Mouse (Mus musculus) layer of hippocampus, postnatal 10 days (tissue): ENCODE data around the gene Yjefn3. TPM values are rescaled to one million over a fixed set of nuclear protein-coding genes. Genes with fewer than 3 reads are reported as not detected.

Source experiments
- DNase-seq, 2 experiments: peaks; one replicate each; pipeline ENCODE4 v3.0.0; 2021; ENCODE audit warnings: low spot score in 2 of 2
- total RNA-seq, 2 experiments: library from RNA; stranded (reverse); gene quantifications; 2 replicates each; pipeline ENCODE4 v1.2.3; 2021

Yjefn3 gene
- total RNA-seq, 2 experiments from 2014 or later, result 11.8 to 14.1 TPM

GRCm38 (mm10) chr8:69911917-69912316 lies 9.4 kb upstream of the Yjefn3 start:
- no peak for DNase-seq

DNA sequence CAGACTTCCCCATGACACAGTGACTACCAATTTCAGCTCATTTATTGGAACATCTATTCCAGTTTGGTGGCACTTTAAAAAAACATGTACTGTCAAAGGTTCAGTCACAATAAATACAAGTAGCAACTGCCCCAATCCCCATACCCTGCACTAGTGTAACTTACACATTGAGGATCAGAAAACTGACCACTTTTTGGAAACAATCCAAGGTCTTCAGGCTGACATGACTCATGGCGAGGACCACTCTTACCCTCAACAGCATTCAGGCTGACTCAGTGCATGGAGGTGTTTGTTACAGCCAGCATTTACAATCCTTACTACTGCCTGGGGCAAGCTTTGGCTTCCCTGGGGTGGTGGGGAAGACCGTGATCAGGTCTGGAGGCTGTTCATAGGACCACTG lies 4.6 kb upstream of the Yjefn3 start:
- no peak for DNase-seq

- no peak for DNase-seq
These were observed 3.7 kb upstream of the Yjefn3 start for GRCm38 (mm10) chr8:69906260-69906659.

GRCm38 (mm10) chr8:69904096-69904495 lies 1.6 kb upstream of the Yjefn3 start:
- DNase-seq, result no peak

DNA sequence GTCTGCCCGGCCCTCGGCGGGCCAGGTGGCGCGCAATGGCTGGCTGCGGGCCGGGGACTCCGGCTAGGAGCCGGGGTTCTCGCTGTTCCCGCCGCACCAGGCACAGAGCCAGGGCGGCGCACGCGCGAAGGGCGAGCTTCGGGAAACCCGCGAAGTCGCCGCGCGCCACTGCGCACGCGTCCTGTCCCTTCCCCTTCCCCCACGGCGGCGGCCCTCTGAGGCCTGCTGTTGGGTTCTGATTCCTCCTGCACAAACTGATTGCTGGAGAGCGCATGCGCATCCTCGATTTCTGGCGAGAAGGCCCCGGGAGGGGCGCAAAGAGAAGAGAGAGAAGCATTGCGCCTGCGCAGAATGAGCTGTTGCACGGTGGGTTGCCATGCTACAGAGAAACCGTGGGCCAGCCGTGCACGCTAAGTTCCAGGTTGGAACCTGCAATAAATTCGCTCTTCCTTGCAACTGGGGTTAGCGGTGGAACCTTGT lies 591 bp upstream of the Yjefn3 start:
- peak; percentile 99 for DNase-seq

DNA sequence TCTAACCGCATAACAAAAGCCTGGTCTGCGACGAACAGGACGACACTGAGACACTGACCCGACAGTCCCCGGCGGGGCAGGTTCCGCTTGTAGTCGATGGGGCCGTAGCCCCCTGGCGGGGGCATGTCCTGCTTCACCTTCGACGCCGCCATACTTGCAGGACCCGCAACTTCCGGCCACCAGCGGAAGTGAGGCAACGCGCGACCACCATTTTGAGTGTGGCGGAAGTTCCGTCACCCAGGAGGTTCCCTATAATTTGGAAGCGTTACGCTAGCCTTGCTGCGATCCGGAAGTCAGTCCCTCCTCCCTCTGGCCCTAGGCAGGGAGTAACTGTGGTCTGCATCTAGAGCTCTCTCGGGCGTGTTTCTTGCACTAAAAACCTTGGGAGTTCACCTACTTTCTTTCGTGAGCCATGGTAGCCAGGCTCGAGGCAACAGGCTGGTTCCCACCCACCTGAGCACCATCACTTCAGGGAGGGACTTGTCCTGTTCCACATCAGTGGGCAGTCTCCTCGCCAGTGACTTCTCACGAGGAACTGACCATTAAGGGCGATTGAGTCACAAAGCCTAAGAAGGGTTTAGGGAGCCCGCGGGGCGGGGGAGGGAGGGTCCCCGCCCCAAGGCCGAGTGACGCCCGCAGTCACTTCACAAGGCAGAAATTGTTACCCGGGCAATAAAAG lies 889 bp downstream of the Yjefn3 start:
- DNase-seq, result peak; percentile 97

GRCm38 (mm10) chr8:69900895-69901451 lies 1.5 kb downstream of the Yjefn3 start:
- DNase-seq, result no peak

DNA sequence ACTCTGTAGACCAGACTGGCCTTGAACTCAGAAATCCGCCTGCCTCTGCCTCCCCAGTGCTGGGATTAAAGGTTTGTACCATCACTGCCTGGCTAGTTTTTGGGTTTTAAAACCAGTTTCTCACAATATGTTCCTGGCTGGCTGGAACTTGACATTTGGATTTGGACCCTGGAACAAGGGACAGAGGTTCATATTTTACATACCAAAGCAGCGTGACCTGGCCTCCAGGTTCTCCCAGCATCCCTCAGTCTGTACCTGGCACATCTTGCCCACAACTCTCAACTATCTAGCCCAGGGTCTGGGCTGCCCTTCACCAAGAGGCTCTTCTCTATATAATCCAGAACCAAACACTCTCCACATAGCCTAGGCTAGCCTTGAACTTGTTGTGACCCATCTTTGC lies 2.6 kb downstream of the Yjefn3 start:
- DNase-seq, result no peak

DNA sequence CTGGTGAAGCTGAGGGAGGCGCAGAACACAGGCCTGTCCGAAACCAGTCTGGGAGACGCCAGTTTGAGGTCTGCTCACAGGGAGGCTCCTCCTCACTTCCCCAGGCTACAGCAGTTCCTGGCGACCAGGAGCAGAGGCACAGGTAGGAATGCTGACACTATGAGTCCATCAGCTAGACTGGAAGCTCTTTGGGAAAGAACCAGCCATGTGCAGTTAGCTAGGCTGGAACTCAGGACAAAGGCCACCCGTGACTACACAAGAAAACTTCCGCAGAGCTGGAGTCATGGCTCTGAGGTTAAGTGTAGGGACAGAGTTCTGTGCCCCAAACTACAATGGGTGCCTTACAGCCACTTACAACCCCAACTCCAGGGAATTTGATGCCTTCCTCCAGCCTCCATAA lies 4.7 kb downstream of the Yjefn3 start:
- DNase-seq, result no peak

GRCm38 (mm10) chr8:69895772-69896451 lies 6.6 kb downstream of the Yjefn3 start:
- no peak for DNase-seq

GRCm38 (mm10) chr8:69894836-69895332 lies 7.6 kb downstream of the Yjefn3 start:
- no peak for DNase-seq

GRCm38 (mm10) chr8:69893863-69894262 lies 8.6 kb downstream of the Yjefn3 start:
- DNase-seq, result peak; percentile 69 to 70

GRCm38 (mm10) chr8:69890813-69891241 lies 11.7 kb downstream of the Yjefn3 start:
- peak; percentile 73 to 79 for DNase-seq

DNA sequence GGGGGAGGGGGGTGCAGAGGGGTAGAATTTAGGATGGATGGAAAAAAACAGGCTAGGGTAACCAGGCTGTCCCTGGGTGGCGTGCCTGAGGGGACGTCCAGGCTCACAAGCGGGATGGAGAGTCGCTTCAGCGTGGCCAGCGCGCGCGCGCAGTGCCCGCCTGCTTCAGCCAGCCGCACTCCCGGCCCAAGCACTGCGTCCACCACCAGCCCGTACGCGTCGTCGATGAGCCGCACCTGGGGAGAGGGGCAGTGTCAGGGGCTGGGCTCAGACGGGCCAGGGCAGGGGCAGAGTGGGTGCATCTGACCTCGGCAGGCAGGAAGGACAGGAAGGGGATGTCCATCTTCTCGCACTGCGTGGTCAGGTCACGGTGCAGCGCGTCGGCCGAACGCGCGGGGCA lies 13.6 kb downstream of the Yjefn3 start:
- DNase-seq, result no peak

- DNase-seq, result no peak
These were observed 14.2 kb downstream of the Yjefn3 start for GRCm38 (mm10) chr8:69888244-69888866.

DNA sequence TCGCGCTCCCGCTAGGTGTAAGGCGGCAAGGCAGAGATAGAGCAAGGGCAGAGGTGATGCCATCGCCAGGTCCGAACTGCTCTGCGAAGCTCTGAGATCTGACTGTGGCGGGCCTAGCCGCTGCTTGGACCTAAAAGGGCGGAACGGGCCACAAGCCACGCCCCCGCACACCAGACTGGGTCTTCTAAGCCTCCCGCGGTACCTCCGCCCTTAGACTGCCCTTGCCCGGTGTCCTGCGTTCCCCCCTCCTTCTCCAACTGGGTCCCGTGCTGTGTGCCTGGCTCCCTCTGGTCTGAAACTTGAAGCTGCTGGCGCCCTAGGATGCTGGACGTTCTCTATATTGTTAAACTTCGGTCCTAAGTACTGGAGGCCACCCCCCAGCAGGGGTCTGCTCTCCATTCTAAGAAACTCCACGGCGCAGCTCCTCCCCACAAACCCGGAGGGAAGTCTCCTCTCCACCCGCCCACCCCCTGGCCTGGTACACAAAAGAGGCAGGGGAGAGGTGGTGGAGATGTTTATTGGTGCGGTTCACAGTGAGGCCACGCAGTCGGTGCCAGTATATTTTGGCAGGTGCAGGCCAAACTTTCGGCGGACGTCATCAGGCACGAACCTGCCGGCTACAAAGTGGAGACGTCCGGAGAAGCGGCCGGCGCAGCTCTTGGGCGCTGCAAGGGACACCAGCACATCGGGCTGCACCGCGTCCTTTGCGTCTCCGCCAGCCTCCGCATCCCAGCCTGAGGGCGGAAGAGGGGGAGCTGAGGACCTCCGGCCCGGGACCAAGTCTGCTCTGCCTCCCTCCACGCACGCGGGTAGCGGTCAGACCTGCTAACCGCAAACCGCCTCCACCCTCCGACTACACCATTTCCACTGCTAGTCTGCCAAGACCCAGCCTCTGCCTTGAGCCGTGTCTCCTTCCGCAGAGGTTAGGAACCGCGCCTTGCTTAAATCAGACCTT lies 14.9 kb downstream of the Yjefn3 start, which contains the start of gene Cilp2:
Gene Cilp2 (minus strand): TSS at position 399 of the 955 bp plus-strand sequence.
- DNase-seq, result no peak

- no peak for DNase-seq
These were observed 18.4 kb downstream of the Yjefn3 start for GRCm38 (mm10) chr8:69884141-69884540.

DNA sequence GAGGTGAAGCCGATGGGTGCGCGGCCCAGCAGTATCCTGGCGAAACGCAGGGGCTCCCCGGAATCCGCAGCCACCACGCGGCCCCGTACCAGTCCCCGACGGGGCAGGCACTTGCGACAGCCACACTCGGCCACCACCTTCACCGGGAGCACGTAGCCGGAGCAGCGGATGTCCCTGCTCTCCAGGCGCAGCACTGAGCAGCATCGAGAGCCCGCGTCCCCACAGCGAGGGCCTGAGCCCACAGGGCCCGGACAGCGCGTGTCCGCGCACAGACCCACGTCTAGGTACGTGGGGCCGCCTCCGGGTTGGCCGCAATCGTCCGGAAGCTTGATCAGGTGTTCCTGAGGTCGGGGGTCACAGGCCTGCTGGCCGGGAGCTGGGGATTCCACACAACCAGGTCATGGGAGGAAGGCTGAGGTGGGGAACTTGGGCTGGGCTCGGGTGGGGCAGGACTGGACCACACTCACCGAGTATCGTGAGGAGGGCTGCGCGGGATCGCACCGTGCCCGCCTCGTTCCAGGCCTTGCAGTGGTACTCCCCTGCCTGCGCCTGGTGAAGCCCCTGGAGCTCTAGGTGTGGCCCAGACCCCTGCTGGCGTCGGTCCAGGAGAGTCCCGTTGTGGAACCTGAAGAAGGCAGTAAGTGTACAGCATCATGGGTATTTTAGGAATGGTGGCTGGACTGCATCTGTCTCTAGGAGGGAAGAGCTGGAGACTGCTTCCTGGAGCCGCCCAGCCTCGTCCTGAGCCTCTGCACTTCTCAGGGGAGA lies 19.5 kb downstream of the Yjefn3 start:
- no peak for DNase-seq

DNA sequence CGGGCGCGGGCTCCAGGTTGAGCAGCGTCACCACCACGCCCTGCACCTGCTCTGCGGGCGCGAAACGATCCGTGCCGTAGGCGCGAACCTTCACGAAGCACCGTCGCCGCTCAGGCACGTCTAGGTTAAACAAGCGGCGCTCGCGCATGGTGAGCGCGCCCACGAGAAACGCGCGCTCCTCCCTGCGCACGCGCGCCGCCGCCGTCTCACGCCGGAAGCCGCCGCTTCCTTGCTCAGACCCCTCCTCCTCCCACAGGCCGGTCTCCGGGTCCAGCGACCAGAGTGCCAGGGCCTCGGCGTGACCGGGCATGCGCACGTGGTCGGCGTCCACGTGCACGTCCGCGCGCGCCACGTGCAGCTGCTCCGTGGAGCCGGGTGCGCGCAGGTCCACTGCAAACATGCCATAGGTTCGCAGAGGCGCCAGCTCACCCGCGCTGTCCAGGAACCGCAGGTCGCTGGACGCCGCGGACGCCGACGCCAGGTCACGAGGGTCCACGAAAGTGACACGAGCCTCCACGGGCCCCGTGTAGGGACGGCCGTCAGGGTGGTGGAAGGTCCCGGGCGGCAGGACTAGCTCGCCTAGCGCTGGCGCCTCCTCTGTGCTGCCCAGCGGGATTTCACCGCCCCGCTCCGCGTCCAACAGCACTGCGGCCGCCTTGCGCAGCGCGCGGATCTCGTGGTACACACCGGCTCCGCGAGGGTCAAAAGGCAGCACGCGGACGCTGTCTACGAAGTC lies 20.3 kb downstream of the Yjefn3 start:
- DNase-seq, result peak; percentile 64 to 76
